Mouse (Mus musculus) lung, embryonic 14.5 days (tissue): Measurements from ENCODE around the gene Atn1. TPM values are rescaled to one million over a fixed set of nuclear protein-coding genes. Genes with fewer than 3 reads are reported as not detected.

Experiments
- ATAC-seq: fragments of 200-750 bp; cut with Nextera tagmentation; 2 replicates; pipeline ENCODE4 v1.8.0; 2017; ENCODE audit warnings: mild to moderate bottlenecking, moderate TSS enrichment, moderate library complexity; ENCODE audit not compliant: insufficient read depth
- DNase-seq: peaks from one replicate; pipeline ENCODE4 v3.0.0-alpha.2; 2015
- H3K27ac ChIP-seq: fragments of 300-500 bp; sonication (generic); 2 replicates; pipeline ENCODE4 v1.5.1; 2014; ENCODE audit warnings: low read depth, mild to moderate bottlenecking, moderate library complexity
- H3K27me3 ChIP-seq: fragments of 300-500 bp; sonication (generic); 2 replicates; pipeline ENCODE4 v1.6.1; 2014; ENCODE audit warnings: low read length, control low read depth; ENCODE audit not compliant: insufficient read depth
- H3K36me3 ChIP-seq: fragments of 300-500 bp; sonication (generic); 2 replicates; pipeline ENCODE4 v1.6.1; 2014; ENCODE audit warnings: control low read depth; ENCODE audit not compliant: insufficient read depth
- H3K4me1 ChIP-seq: fragments of 300-500 bp; sonication (generic); 2 replicates; pipeline ENCODE4 v1.6.1; 2014; ENCODE audit warnings: antibody characterized with exemption, control low read depth; ENCODE audit not compliant: insufficient read depth
- H3K4me2 ChIP-seq: fragments of 300-500 bp; sonication (generic); 2 replicates; pipeline ENCODE4 v1.6.1; 2014; ENCODE audit warnings: mild to moderate bottlenecking
- H3K4me3 ChIP-seq: fragments of 300-500 bp; sonication (generic); 2 replicates; pipeline ENCODE4 v1.5.1; 2014; ENCODE audit warnings: low read depth, low read length
- H3K9ac ChIP-seq: fragments of 300-500 bp; sonication (generic); 2 replicates; pipeline ENCODE4 v1.6.1; 2014
- H3K9me3 ChIP-seq: fragments of 300-500 bp; sonication (generic); 2 replicates; pipeline ENCODE4 v1.6.1; 2016; ENCODE audit warnings: low read depth, low read length, control low read depth
- CTCF ChIP-seq: IDR thresholded peaks from 2 replicates; pipeline ENCODE4 v1.5.1; 2016; ENCODE audit warnings: antibody characterized with exemption, low read depth
- WGBS: fragments of 180-500 bp; shearing (Covaris S2); extraction: QIAGEN DNeasy Blood & Tissue Kit; methylation state at CpG from one replicate; pipeline ENCODE4 v1.1.7; 2014; 5-methylcytosine and 5-hydroxymethylcytosine counted together
- polyA plus RNA-seq: library from polyadenylated mRNA; unstranded; fragments of >200 nt; fragmentation: Nextera tagmentation; extraction: Ambion mirVana; gene quantifications from 2 replicates; pipeline ENCODE4 v1.2.1, GENCODE M21; 2014

Atn1 gene
- polyA plus RNA-seq, 1 experiment from 2014 or later, result 15.1 TPM

GRCm38 (mm10) chr6:124795781-124796180 lies 39.5 kb upstream of the Atn1 start:
- no peak for TF ChIP-seq CTCF
- H3K36me3 ChIP-seq, result no peaks in the 10 kb centered on the region
- no peaks in the 10 kb centered on the region for H3K9me3 ChIP-seq
- H3K4me2 ChIP-seq, result no peak overlapping the region
- no peak overlapping the region for H3K4me3 ChIP-seq
- no peak for DNase-seq
- no peak for ATAC-seq
- WGBS, result 82% methylated on average over 4 of the region's 4 CpGs
- no peaks in the 10 kb centered on the region for H3K4me1 ChIP-seq
- no peak overlapping the region for H3K27ac ChIP-seq
- H3K9ac ChIP-seq, result no peak overlapping the region
- H3K27me3 ChIP-seq, result no peaks in the 10 kb centered on the region

GRCm38 (mm10) chr6:124791911-124792310 lies 35.6 kb upstream of the Atn1 start:
- Histone ChIP-seq H3K9me3 (no peaks in the 10 kb centered on the region), H3K9ac (no peak overlapping the region), H3K4me3 (no peak overlapping the region), H3K36me3 (no peaks in the 10 kb centered on the region), H3K4me2 (no peak overlapping the region), H3K4me1 (0 out of 2 replicates have a peak, but pooled peaks cover 3% of the 10 kb centered on the region), H3K27me3 (no peaks in the 10 kb centered on the region), H3K27ac (no peak overlapping the region)
- DNase-seq, result no peak
- no peak for TF ChIP-seq CTCF
- 80% methylated on average over 3 of the region's 3 CpGs for WGBS
- no peak for ATAC-seq

- H3K4me1 ChIP-seq, result 0 out of 2 replicates have a peak, but pooled peaks cover 3% of the 10 kb centered on the region
- no peak overlapping the region for H3K27ac ChIP-seq
- no peak overlapping the region for H3K4me2 ChIP-seq
- DNase-seq (peak; percentile 33), ATAC-seq (peak; percentile 50)
- no peak overlapping the region for H3K9ac ChIP-seq
- no peak overlapping the region for H3K4me3 ChIP-seq
- no peaks in the 10 kb centered on the region for H3K36me3 ChIP-seq
- H3K27me3 ChIP-seq, result no peaks in the 10 kb centered on the region
- no peak for TF ChIP-seq CTCF
- H3K9me3 ChIP-seq, result no peaks in the 10 kb centered on the region
- WGBS, result 53% methylated on average over 4 of the region's 4 CpGs
These were observed 33.8 kb upstream of the Atn1 start for GRCm38 (mm10) chr6:124790121-124790520.

- DNase-seq (no peak), ATAC-seq (no peak)
- Histone ChIP-seq H3K27me3 (no peaks in the 10 kb centered on the region), H3K9ac (no peak overlapping the region), H3K27ac (no peak overlapping the region), H3K4me1 (0 out of 2 replicates have a peak, but pooled peaks cover 3% of the 10 kb centered on the region), H3K9me3 (no peaks in the 10 kb centered on the region), H3K4me3 (no peak overlapping the region), H3K36me3 (no peaks in the 10 kb centered on the region), H3K4me2 (no peak overlapping the region)
- 66% methylated on average over 4 of the region's 4 CpGs for WGBS
- TF ChIP-seq CTCF, result no peak
These were observed 33.2 kb upstream of the Atn1 start for GRCm38 (mm10) chr6:124789519-124789918.

- 62% methylated on average over 10 of the region's 10 CpGs for WGBS
- no peak overlapping the region for H3K9ac ChIP-seq
- ATAC-seq (no peak), DNase-seq (no peak)
- H3K4me1 ChIP-seq, result 0 out of 2 replicates have a peak, but pooled peaks cover 5% of the 10 kb centered on the region
- H3K27me3 ChIP-seq, result no peaks in the 10 kb centered on the region
- no peak overlapping the region for H3K4me3 ChIP-seq
- H3K9me3 ChIP-seq, result no peaks in the 10 kb centered on the region
- no peaks in the 10 kb centered on the region for H3K36me3 ChIP-seq
- TF ChIP-seq CTCF, result no peak
- no peak overlapping the region for H3K27ac ChIP-seq
- no peak overlapping the region for H3K4me2 ChIP-seq
These were observed 31.4 kb upstream of the Atn1 start for GRCm38 (mm10) chr6:124787722-124788121.

GRCm38 (mm10) chr6:124786756-124787420 lies 30.6 kb upstream of the Atn1 start:
- no peak for DNase-seq
- TF ChIP-seq CTCF, result no peak
- no peaks in the 10 kb centered on the region for H3K27me3 ChIP-seq
- no peaks in the 10 kb centered on the region for H3K9me3 ChIP-seq
- no peak overlapping the region for H3K9ac ChIP-seq
- no peak overlapping the region for H3K4me3 ChIP-seq
- H3K4me2 ChIP-seq, result no peak overlapping the region
- ATAC-seq, result no peak
- no peak overlapping the region for H3K27ac ChIP-seq
- 54% methylated on average over 8 of the region's 8 CpGs for WGBS
- 0 out of 2 replicates have a peak, but pooled peaks cover 7% of the 10 kb centered on the region for H3K4me1 ChIP-seq
- no peaks in the 10 kb centered on the region for H3K36me3 ChIP-seq

- 0 out of 2 replicates have a peak overlapping the region, but pooled peaks have one; percentile 12 for H3K4me3 ChIP-seq
- ATAC-seq (0 out of 2 replicates have a peak, but pooled peaks have one; percentile 29), DNase-seq (peak; percentile 60)
- H3K4me2 ChIP-seq, result peak overlapping the region; percentile 44
- peaks cover 8% of the 10 kb centered on the region; the same call in 1 of the 2 replicates for H3K4me1 ChIP-seq
- 0 out of 2 replicates have a peak, but pooled peaks cover 4% of the 10 kb centered on the region for H3K27me3 ChIP-seq
- H3K36me3 ChIP-seq, result no peaks in the 10 kb centered on the region
- TF ChIP-seq CTCF, result no peak
- 20% methylated on average over 6 of the region's 6 CpGs for WGBS
- H3K9ac ChIP-seq, result no peak overlapping the region
- no peak overlapping the region for H3K27ac ChIP-seq
- no peaks in the 10 kb centered on the region for H3K9me3 ChIP-seq
These were observed 26.1 kb upstream of the Atn1 start for GRCm38 (mm10) chr6:124782436-124782835.
